22 mouse cellular contexts compared by ENCODE assay signal in the genomic region with DNA sequence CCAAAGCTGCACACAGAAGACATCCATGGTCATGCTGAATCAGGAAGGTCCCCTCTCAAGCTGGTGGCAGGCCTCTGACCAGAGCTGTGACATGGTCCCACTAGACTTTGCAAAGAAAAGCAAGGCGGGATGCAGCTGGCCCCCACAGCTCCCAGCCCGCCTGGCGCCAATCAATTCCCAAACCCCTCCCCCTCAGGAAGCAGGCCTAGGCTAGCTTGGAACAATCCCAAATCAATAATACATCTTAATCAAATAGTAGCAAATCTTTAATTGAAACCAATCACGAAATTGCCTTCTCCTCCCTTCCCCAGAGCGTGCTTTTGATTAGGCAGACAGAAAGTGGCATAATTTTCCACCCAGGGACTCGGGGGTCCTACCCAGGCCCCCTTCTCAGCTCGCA.
DNase-seq lines count a peak whose midpoint lies in the region; ATAC-seq and TF ChIP-seq lines count a peak whose summit lies in the region.
"Had no signal": no experiment of that assay in that cellular context is flagged by ENCODE, and none has a peak within 500 bp of the region (broad histone marks: within the 10 kb centered on the region; RNA-seq: fewer than 3 reads in every experiment).

No protein-coding gene starts in this region.

- no peaks in the 10 kb centered on the region for H3K9me3 ChIP-seq in hindbrain, embryonic 11.5 days (ENCODE audit: control insufficient read depth, low read length)
- H3K9me3 ChIP-seq in hindbrain, postnatal 0 days (ENCODE audit: low read length), result no peaks in the 10 kb centered on the region
- no peaks in the 10 kb centered on the region for H3K9me3 ChIP-seq in embryonic facial prominence, embryonic 11.5 days (replicated peaks; ENCODE audit: control insufficient read depth, low read length)
- H3K9me3 ChIP-seq in limb, embryonic 10.5 days (replicated peaks), result no peaks in the 10 kb centered on the region
- H3K9me3 ChIP-seq in limb, embryonic 15.5 days, result no peaks in the 10 kb centered on the region
- H3K9me3 ChIP-seq: heart, embryonic 12.5 days; liver, embryonic 15.5 days; lung, embryonic 15.5 days; midbrain, embryonic 13.5 days; stomach, embryonic 15.5 days had no signal

- H3K4me3 ChIP-seq in hindbrain, embryonic 11.5 days (ENCODE audit: low read depth, low read length), result no peak overlapping the region
- H3K4me3 ChIP-seq in hindbrain, postnatal 0 days (ENCODE audit: low read length), result no peak overlapping the region
- no peak overlapping the region for H3K4me3 ChIP-seq in embryonic facial prominence, embryonic 11.5 days (ENCODE audit: low read depth, low read length)
- H3K4me3 ChIP-seq in limb, embryonic 10.5 days, result no peak overlapping the region
- H3K4me3 ChIP-seq in limb, embryonic 15.5 days, result no peak overlapping the region
- H3K4me3 ChIP-seq: heart, embryonic 12.5 days; liver, embryonic 15.5 days; lung, embryonic 15.5 days; megakaryocyte, embryonic 14.5 days; midbrain, embryonic 13.5 days; stomach, embryonic 15.5 days had no signal

- no peak overlapping the region for H3K27ac ChIP-seq in hindbrain, embryonic 11.5 days (ENCODE audit: low read depth, low read length)
- no peak overlapping the region for H3K27ac ChIP-seq in hindbrain, postnatal 0 days
- no peak overlapping the region for H3K27ac ChIP-seq in embryonic facial prominence, embryonic 11.5 days (replicated peaks; ENCODE audit: low read depth, low read length)
- H3K27ac ChIP-seq in limb, embryonic 10.5 days, result peak overlapping the region; percentile 76
- peak overlapping the region; percentile 14; the same call in 1 of the 2 replicates for H3K27ac ChIP-seq in limb, embryonic 15.5 days
- H3K27ac ChIP-seq: kidney, postnatal 0 days; liver, embryonic 15.5 days; lung, embryonic 15.5 days; midbrain, embryonic 13.5 days; stomach, embryonic 15.5 days had no signal

- no peaks in the 10 kb centered on the region for H3K36me3 ChIP-seq in hindbrain, embryonic 11.5 days (ENCODE audit: control insufficient read depth, insufficient read depth, low read length)
- H3K36me3 ChIP-seq in hindbrain, postnatal 0 days (ENCODE audit: insufficient read depth, low read length), result no peaks in the 10 kb centered on the region
- H3K36me3 ChIP-seq in embryonic facial prominence, embryonic 11.5 days (replicated peaks; ENCODE audit: control insufficient read depth, insufficient read depth, low read depth, low read length), result no peaks in the 10 kb centered on the region
- H3K36me3 ChIP-seq in limb, embryonic 10.5 days, result no peaks in the 10 kb centered on the region
- no peaks in the 10 kb centered on the region for H3K36me3 ChIP-seq in limb, embryonic 15.5 days
- H3K36me3 ChIP-seq: heart, embryonic 12.5 days; liver, embryonic 15.5 days; lung, embryonic 15.5 days; midbrain, embryonic 13.5 days; stomach, embryonic 15.5 days had no signal

- 64% methylated on average over 7 of the region's 7 CpGs for WGBS in hindbrain, embryonic 11.5 days
- WGBS in hindbrain, postnatal 0 days, result 81% methylated on average over 7 of the region's 7 CpGs
- WGBS in embryonic facial prominence, embryonic 11.5 days, result 55% methylated on average over 7 of the region's 7 CpGs
- 77% methylated on average over 7 of the region's 7 CpGs for WGBS in limb, embryonic 10.5 days
- 48% methylated on average over 7 of the region's 7 CpGs for WGBS in limb, embryonic 15.5 days

- DNase-seq in hindbrain, embryonic 11.5 days (ENCODE audit: low spot score), result no peak
- no peak for DNase-seq in hindbrain, postnatal 0 days (ENCODE audit: low spot score)
- DNase-seq in embryonic facial prominence, embryonic 11.5 days (ENCODE audit: low spot score), result peak; percentile 52
- no peak for DNase-seq in limb, embryonic 10.5 days (ENCODE audit: low spot score)
- DNase-seq in gastrocnemius, postnatal 25 days, result no peak
- DNase-seq in kidney, postnatal 10 days, result no peak
- DNase-seq: adrenal gland, adult 8-10 months; B cell, adult 2 months; cerebellum, adult 2 months; cerebellum, postnatal 14 days; gastrocnemius, postnatal 10 days; kidney, adult 8-10 months had no signal

- ATAC-seq in hindbrain, embryonic 11.5 days (ENCODE audit: low FRiP score), result peak; percentile 2; the same call in 1 of the 2 replicates
- no peak for ATAC-seq in hindbrain, postnatal 0 days
- ATAC-seq in embryonic facial prominence, embryonic 11.5 days (replicated peaks; ENCODE audit: insufficient number of reproducible peaks, low FRiP score, low TSS enrichment, low read depth), result peak; percentile 30; the same call in 1 of the 2 replicates
- no peak for ATAC-seq in limb, embryonic 15.5 days (ENCODE audit: insufficient number of reproducible peaks, low FRiP score, low TSS enrichment, low read depth)
- ATAC-seq: activated CD4-positive, CD25-positive, alpha-beta regulatory T cell, adult 4 months; forebrain, embryonic 16.5 days; midbrain, embryonic 13.5 days had no signal

- H3K4me1 ChIP-seq in hindbrain, embryonic 11.5 days (replicated peaks; ENCODE audit: control insufficient read depth, insufficient read depth, low read length), result no peaks in the 10 kb centered on the region; the same call in 1 of the 2 replicates
- 0 out of 2 replicates have a peak, but pooled peaks cover 3% of the 10 kb centered on the region for H3K4me1 ChIP-seq in hindbrain, postnatal 0 days (ENCODE audit: insufficient read depth, low read length)
- peaks cover 9% of the 10 kb centered on the region; the same call in 1 of the 2 replicates for H3K4me1 ChIP-seq in embryonic facial prominence, embryonic 11.5 days (ENCODE audit: control insufficient read depth, insufficient read depth, low read length)
- peaks cover 52% of the 10 kb centered on the region for H3K4me1 ChIP-seq in limb, embryonic 10.5 days
- peaks cover 41% of the 10 kb centered on the region for H3K4me1 ChIP-seq in limb, embryonic 15.5 days
- H3K4me1 ChIP-seq: liver, embryonic 15.5 days; lung, embryonic 15.5 days; megakaryocyte, embryonic 14.5 days had no signal

- no peak for TF ChIP-seq CTCF in hindbrain, postnatal 0 days (IDR thresholded peaks at IDR 0.05; ENCODE audit: low read depth)

- H3K9ac ChIP-seq in hindbrain, embryonic 11.5 days (ENCODE audit: low read depth, low read length), result no peak overlapping the region
- H3K9ac ChIP-seq in hindbrain, postnatal 0 days (replicated peaks; ENCODE audit: low read length), result no peak overlapping the region
- no peak overlapping the region for H3K9ac ChIP-seq in embryonic facial prominence, embryonic 11.5 days (replicated peaks; ENCODE audit: low read length)
- H3K9ac ChIP-seq in limb, embryonic 15.5 days, result no peak overlapping the region
- H3K9ac ChIP-seq: heart, embryonic 12.5 days; liver, embryonic 15.5 days; lung, embryonic 15.5 days; midbrain, embryonic 13.5 days; stomach, embryonic 15.5 days had no signal

- H3K27me3 ChIP-seq in hindbrain, embryonic 11.5 days (ENCODE audit: control insufficient read depth, insufficient read depth, low read length), result no peaks in the 10 kb centered on the region
- 0 out of 2 replicates have a peak, but pooled peaks cover 2% of the 10 kb centered on the region for H3K27me3 ChIP-seq in hindbrain, postnatal 0 days (ENCODE audit: insufficient read depth, low read length)
- no peaks in the 10 kb centered on the region for H3K27me3 ChIP-seq in embryonic facial prominence, embryonic 11.5 days (ENCODE audit: control insufficient read depth, insufficient read depth, low read length)
- H3K27me3 ChIP-seq in limb, embryonic 10.5 days (ENCODE audit: low read depth, poor library complexity, severe bottlenecking), result no peaks in the 10 kb centered on the region
- no peaks in the 10 kb centered on the region for H3K27me3 ChIP-seq in limb, embryonic 15.5 days
- H3K27me3 ChIP-seq: heart, embryonic 12.5 days; liver, embryonic 15.5 days; lung, embryonic 15.5 days; megakaryocyte, embryonic 14.5 days; stomach, embryonic 15.5 days had no signal

- H3K4me2 ChIP-seq in hindbrain, embryonic 11.5 days (replicated peaks; ENCODE audit: low read depth, low read length), result no peak overlapping the region
- no peak overlapping the region for H3K4me2 ChIP-seq in hindbrain, postnatal 0 days (ENCODE audit: low read depth, low read length)
- no peak overlapping the region for H3K4me2 ChIP-seq in embryonic facial prominence, embryonic 11.5 days (ENCODE audit: low read depth, low read length)
- H3K4me2 ChIP-seq in limb, embryonic 15.5 days, result no peak overlapping the region
- H3K4me2 ChIP-seq: heart, embryonic 12.5 days; liver, embryonic 15.5 days; lung, embryonic 15.5 days; midbrain, embryonic 13.5 days; stomach, embryonic 15.5 days had no signal

Comparison
In these comparisons a context has a peak if more than half of its experiments do, and no peak if none do; other contexts are left out.
1. ATAC-seq: peak in hindbrain, embryonic 11.5 days (single experiment) and embryonic facial prominence, embryonic 11.5 days (single experiment); none in hindbrain, postnatal 0 days (single experiment) and limb, embryonic 15.5 days (single experiment).
2. H3K27ac ChIP-seq: peak in limb, embryonic 10.5 days (single experiment) and limb, embryonic 15.5 days (single experiment); none in hindbrain, embryonic 11.5 days (single experiment), hindbrain, postnatal 0 days (single experiment) and embryonic facial prominence, embryonic 11.5 days (single experiment).